Mouse (Mus musculus) megakaryocyte, embryonic 14.5 days (primary cell): Measurements from ENCODE around the gene Chn1.

Source experiments
- FLI1 ChIP-seq: IDR thresholded peaks from 2 replicates; pipeline ENCODE4 v1.6.1; 2012; ENCODE audit warnings: low read length, inconsistent platforms, mixed read lengths
- GATA1 ChIP-seq: IDR thresholded peaks from 3 replicates; pipeline ENCODE4 v1.6.1; 2012; ENCODE audit warnings: mixed read lengths, low read length, inconsistent platforms, borderline replicate concordance

- TF ChIP-seq GATA1, result no peak
- no peak for TF ChIP-seq FLI1
Observed at GRCm38 (mm10) chr2:73609067-73609723, 166.0 kb downstream of the Chn1 start.
